Comparison of ENCODE assay signal across 8 mouse cellular contexts in genomic region chr3:142764995-142765777, GRCm38 (mm10). TPM values are rescaled to one million over a fixed set of nuclear protein-coding genes. Genes with fewer than 3 reads are reported as not detected.
A peak's percentile ranks its signal among the peaks of the same experiment; 100 is the strongest.
DNase-seq lines count a peak whose midpoint lies in the region; ATAC-seq lines count a peak whose summit lies in the region.

Gene Gtf2b, plus strand, starts transcription at chr3:142765045.

- DNase-seq in Muller cell, postnatal 12 days (ENCODE audit: inconsistent ontology term): peak; percentile 95
- peak; percentile 90 for DNase-seq in cerebellum, adult 9-11 months
- peak; percentile 81 to 89 for DNase-seq in frontal cortex, postnatal 10 days (ENCODE audit: low spot score in 2 of 2)
- peak; percentile 88 to 92 for DNase-seq in layer of hippocampus, postnatal 14 days (ENCODE audit: low spot score in 2 of 2)
- peak; percentile 95 for DNase-seq in lung, postnatal 14 days
- peak; percentile 87 for DNase-seq in retina, adult 2 months (ENCODE audit: low read depth, low spot score)
- DNase-seq in thymus, postnatal 36 days: peak; percentile 92 to 94

- H3K4me2 ChIP-seq in hindbrain, embryonic 12.5 days (replicated peaks): peak within 1 kb of the TSS; percentile 78

- peak within 1 kb of the TSS; percentile 86 for H3K27ac ChIP-seq in hindbrain, embryonic 12.5 days

- no peaks in the 10 kb centered on the region for H3K9me3 ChIP-seq in hindbrain, embryonic 12.5 days (replicated peaks)

- H3K36me3 ChIP-seq in hindbrain, embryonic 12.5 days: no peaks in the 10 kb centered on the region

- peak; percentile 99 for ATAC-seq in hindbrain, embryonic 12.5 days (ENCODE audit: low FRiP score)

- H3K4me1 ChIP-seq in hindbrain, embryonic 12.5 days: peaks cover 16% of the 10 kb centered on the region

- H3K9ac ChIP-seq in hindbrain, embryonic 12.5 days: peak within 1 kb of the TSS; percentile 92

- H3K4me3 ChIP-seq in hindbrain, embryonic 12.5 days: peak within 1 kb of the TSS; percentile 84

- under 1% methylated on average over 64 of the region's 64 CpGs for WGBS in hindbrain, embryonic 12.5 days

- no peaks in the 10 kb centered on the region for H3K27me3 ChIP-seq in hindbrain, embryonic 12.5 days

RNA-seq across cellular contexts. Expression of gene Gtf2b, which starts in this region (rescaled TPM):
- 88.1 and 94.1 TPM in 2 replicates for polyA plus RNA-seq in hindbrain, embryonic 12.5 days (2016; fragmentation: Nextera tagmentation; extraction: Ambion mirVana)
- 10 to 100 TPM; 40.6 to 41.5 TPM for total RNA-seq in layer of hippocampus, postnatal 14 days (2021)

Comparison
In these comparisons a context has a peak if more than half of its experiments do, and no peak if none do; other contexts are left out.
1. Peak in every context shown above with its lines: DNase-seq, ATAC-seq, H3K4me3 ChIP-seq and H3K27ac ChIP-seq.